Comparison of ENCODE assay signal across 8 mouse cellular contexts in genomic region chr7:13036806-13037205, GRCm38 (mm10). TPM values are rescaled to one million over a fixed set of nuclear protein-coding genes. Genes with fewer than 3 reads are reported as not detected.
DNase-seq lines count a peak whose midpoint lies in the region; ATAC-seq and TF ChIP-seq lines count a peak whose summit lies in the region.

No protein-coding gene starts in this region.

- H3K36me3 ChIP-seq in C2C12 (ENCODE audit: control insufficient read depth, insufficient read depth) = peaks cover 34% of the 10 kb centered on the region
- H3K36me3 ChIP-seq in forebrain, embryonic 13.5 days (ENCODE audit: poor library complexity, severe bottlenecking) = peaks cover 36% of the 10 kb centered on the region
- H3K36me3 ChIP-seq in liver, embryonic 13.5 days = peaks cover 34% of the 10 kb centered on the region

- DNase-seq in heart, adult 11 months = peak; percentile 78
- no peak for DNase-seq in heart, postnatal 4 days
- DNase-seq in liver, embryonic 13.5 days = no peak
- DNase-seq in ovary, adult 18-20 months (ENCODE audit: low spot score) = no peak
- DNase-seq in cerebellum, adult 9-11 months = no peak
- no peak for DNase-seq in left cerebral cortex, postnatal 36 days (ENCODE audit: low spot score in 2 of 2)

- peak overlapping the region; percentile 98 for H3ac ChIP-seq in C2C12 (ENCODE audit: control insufficient read depth, insufficient read length, low read depth)

- no peaks in the 10 kb centered on the region for H3K27me3 ChIP-seq in C2C12 (ENCODE audit: control insufficient read depth, insufficient read depth, insufficient read length)
- peaks cover 9% of the 10 kb centered on the region for H3K27me3 ChIP-seq in forebrain, embryonic 13.5 days
- H3K27me3 ChIP-seq in liver, embryonic 13.5 days = peaks cover 12% of the 10 kb centered on the region

- peak overlapping the region; percentile 74 for H3K4me3 ChIP-seq in C2C12 (ENCODE audit: insufficient read depth, poor library complexity, severe bottlenecking)
- H3K4me3 ChIP-seq in forebrain, embryonic 13.5 days = peak overlapping the region; percentile 72
- peak overlapping the region; percentile 86 for H3K4me3 ChIP-seq in liver, embryonic 13.5 days (replicated peaks)

- intact Hi-C loops in left cerebral cortex, postnatal 36 days (cut with DNase I) = loop anchor here (10.0 kb wide), 1 partner anchor 222 kb away; the partner anchor contains the start of gene Zfp329

- H3K9ac ChIP-seq in forebrain, embryonic 13.5 days = peak overlapping the region; percentile 93
- H3K9ac ChIP-seq in liver, embryonic 13.5 days = peak overlapping the region; percentile 97

- peaks cover 18% of the 10 kb centered on the region for H3K79me3 ChIP-seq in C2C12 (ENCODE audit: low read depth)

- ATAC-seq in forebrain, embryonic 13.5 days = no peak
- no peak for ATAC-seq in liver, embryonic 13.5 days (ENCODE audit: low read depth)

- TF ChIP-seq CTCF in C2C12 (IDR thresholded peaks at IDR 0.05; ENCODE audit: control insufficient read depth, insufficient read depth, insufficient read length) = no peak

- no peaks in the 10 kb centered on the region for H3K9me3 ChIP-seq in forebrain, embryonic 13.5 days (replicated peaks)
- H3K9me3 ChIP-seq in liver, embryonic 13.5 days (replicated peaks) = no peaks in the 10 kb centered on the region

- peak overlapping the region; percentile 91 for H3K4me2 ChIP-seq in forebrain, embryonic 13.5 days
- H3K4me2 ChIP-seq in liver, embryonic 13.5 days = peak overlapping the region; percentile 74

- peaks cover 50% of the 10 kb centered on the region for H3K4me1 ChIP-seq in forebrain, embryonic 13.5 days
- peaks cover 66% of the 10 kb centered on the region for H3K4me1 ChIP-seq in liver, embryonic 13.5 days (replicated peaks)

- peak overlapping the region; percentile 100; the same call in 1 of the 2 replicates for H3K27ac ChIP-seq in forebrain, embryonic 13.5 days
- peak overlapping the region; percentile 97 for H3K27ac ChIP-seq in liver, embryonic 13.5 days

- WGBS in forebrain, embryonic 13.5 days = 50% methylated on average over 4 of the region's 4 CpGs
- 28% methylated on average over 4 of the region's 4 CpGs for WGBS in liver, embryonic 13.5 days (ENCODE audit: insufficient replicate concordance)

- peaks cover 32% of the 10 kb centered on the region for H3K79me2 ChIP-seq in C2C12 (ENCODE audit: control insufficient read depth, insufficient read depth)

TF ChIP-seq in C2C12, 6 proteins besides CTCF, POLR2A, EP300 and RAD21:
- TF ChIP-seq FOSL1 (IDR thresholded peaks at IDR 0.05; ENCODE audit: insufficient read depth, low read length, poor library complexity, severe bottlenecking) = no peak
- TF ChIP-seq USF1 (IDR thresholded peaks at IDR 0.05; ENCODE audit: low read depth) = no peak
- TF ChIP-seq MAX (IDR thresholded peaks at IDR 0.05) = no peak
- no peak for TF ChIP-seq CEBPB (IDR thresholded peaks at IDR 0.05; ENCODE audit: low read depth)
- no peak for TF ChIP-seq MYOG (IDR thresholded peaks at IDR 0.05; ENCODE audit: control insufficient read depth, extremely low read depth, insufficient read length)
- no peak for TF ChIP-seq MYOD1 (IDR thresholded peaks at IDR 0.05; ENCODE audit: control insufficient read depth, insufficient read length, low read depth)

RNA-seq across cellular contexts. Expression of gene Ube2m, which starts 1.3 kb away (rescaled TPM):
- 100 to 1,000 TPM; 193 to 202 TPM for total RNA-seq in heart, postnatal 4 days (2021)
- polyA plus RNA-seq in C2C12 (2012; fragmentation: generic; extraction: Trizol) = 239 TPM
- 44.0 and 53.7 TPM in 2 replicates for polyA plus RNA-seq in forebrain, embryonic 13.5 days (2015; fragmentation: Nextera tagmentation; extraction: Ambion mirVana)
- 70.0 and 80.8 TPM in 2 replicates for polyA plus RNA-seq in liver, embryonic 13.5 days (2015; fragmentation: Nextera tagmentation; extraction: Ambion mirVana)
- 100 to 1,000 TPM; 210 to 252 TPM for total RNA-seq in left cerebral cortex, postnatal 36 days (2021)

RNA-seq across cellular contexts. Expression of gene Chmp2a, which starts 2.2 kb away (rescaled TPM):
- 100 to 1,000 TPM; 114 to 129 TPM for total RNA-seq in heart, postnatal 4 days (2021)
- polyA plus RNA-seq in C2C12 (2012; fragmentation: generic; extraction: Trizol) = 128 TPM
- 164 and 168 TPM in 2 replicates for polyA plus RNA-seq in forebrain, embryonic 13.5 days (2015; fragmentation: Nextera tagmentation; extraction: Ambion mirVana)
- polyA plus RNA-seq in liver, embryonic 13.5 days (2015; fragmentation: Nextera tagmentation; extraction: Ambion mirVana) = 127 and 130 TPM in 2 replicates
- 100 to 1,000 TPM; 124 to 136 TPM for total RNA-seq in left cerebral cortex, postnatal 36 days (2021)

RNA-seq across cellular contexts. Expression of gene Mzf1, which starts 17.8 kb away (rescaled TPM):
- 1 to 10 TPM; 1.2 TPM for total RNA-seq in heart, postnatal 4 days (2021)
- polyA plus RNA-seq in C2C12 (2012; fragmentation: generic; extraction: Trizol) = 0.59 TPM
- polyA plus RNA-seq in forebrain, embryonic 13.5 days (2015; fragmentation: Nextera tagmentation; extraction: Ambion mirVana) = 5.1 and 6.0 TPM in 2 replicates
- polyA plus RNA-seq in liver, embryonic 13.5 days (2015; fragmentation: Nextera tagmentation; extraction: Ambion mirVana) = 0.45 and 0.52 TPM in 2 replicates
- 10 to 100 TPM; 12.2 to 15.8 TPM for total RNA-seq in left cerebral cortex, postnatal 36 days (2021)

RNA-seq across cellular contexts. Expression of gene Zbtb45, which starts 27.0 kb away (rescaled TPM):
- 10 to 100 TPM; 11.0 to 12.1 TPM for total RNA-seq in heart, postnatal 4 days (2021)
- 19.4 TPM for polyA plus RNA-seq in C2C12 (2012; fragmentation: generic; extraction: Trizol)
- 32.8 and 37.1 TPM in 2 replicates for polyA plus RNA-seq in forebrain, embryonic 13.5 days (2015; fragmentation: Nextera tagmentation; extraction: Ambion mirVana)
- 14.4 and 17.3 TPM in 2 replicates for polyA plus RNA-seq in liver, embryonic 13.5 days (2015; fragmentation: Nextera tagmentation; extraction: Ambion mirVana)
- total RNA-seq in left cerebral cortex, postnatal 36 days (2021) = 10 to 100 TPM; 35.8 to 36.5 TPM

RNA-seq across cellular contexts. Expression of gene Trim28, which starts 37.9 kb away (rescaled TPM):
- 100 to 1,000 TPM; 240 to 249 TPM for total RNA-seq in heart, postnatal 4 days (2021)
- 606 TPM for polyA plus RNA-seq in C2C12 (2012; fragmentation: generic; extraction: Trizol)
- polyA plus RNA-seq in forebrain, embryonic 13.5 days (2015; fragmentation: Nextera tagmentation; extraction: Ambion mirVana) = 270 and 289 TPM in 2 replicates
- 92.3 and 102 TPM in 2 replicates for polyA plus RNA-seq in liver, embryonic 13.5 days (2015; fragmentation: Nextera tagmentation; extraction: Ambion mirVana)
- total RNA-seq in left cerebral cortex, postnatal 36 days (2021) = 100 to 1,000 TPM; 199 to 217 TPM
